Mouse (Mus musculus): ENCODE data around the gene St13. TPM values are rescaled to one million over a fixed set of nuclear protein-coding genes. Genes with fewer than 3 reads are reported as not detected.

St13 gene
- polyA plus RNA-seq, 1 experiment, result 67.1 TPM

- DNase-seq (ENCODE audit: low spot score), result no peak
Measured at GRCm38 (mm10) chr15:81320137-81320536, 79.7 kb downstream of the St13 start.

GRCm38 (mm10) chr15:81319462-81319861, 80.4 kb downstream of the St13 start:
- no peak for DNase-seq (ENCODE audit: low spot score)

GRCm38 (mm10) chr15:81313928-81314327, 85.9 kb downstream of the St13 start:
- no peak for DNase-seq (ENCODE audit: low spot score)

Other genes starting within 250 kb of the St13 start
- gene Mrtfa, start 209.3 kb downstream of the St13 start, polyA plus RNA-seq (2012; rRNA removed), result 9.3 and 16.9 TPM in 2 replicates
- 7.9 and 9.9 TPM in 2 replicates for gene Mchr1, start 164.6 kb downstream of the St13 start, polyA plus RNA-seq (2012; rRNA removed)
- 76.6 and 91.1 TPM in 2 replicates for gene Slc25a17, start 39.3 kb downstream of the St13 start, polyA plus RNA-seq (2012; rRNA removed)
- 8.1 and 8.2 TPM in 2 replicates for gene Xpnpep3, start 61 bp upstream of the St13 start, polyA plus RNA-seq (2012; rRNA removed)
- gene Dnajb7, start 8.2 kb upstream of the St13 start, polyA plus RNA-seq (2012; rRNA removed), result 0.04 TPM in 1 of 2 replicates, not detected in the other
- 152 and 157 TPM in 2 replicates for gene Rbx1, start 66.2 kb upstream of the St13 start, polyA plus RNA-seq (2012; rRNA removed)
- 15.4 and 32.8 TPM in 2 replicates for gene Ep300, start 185.3 kb upstream of the St13 start, polyA plus RNA-seq (2012; rRNA removed)

Measured in urinary bladder, adult 2 months (tissue).